9 mouse cellular contexts compared by ENCODE assay signal in the genomic region with DNA sequence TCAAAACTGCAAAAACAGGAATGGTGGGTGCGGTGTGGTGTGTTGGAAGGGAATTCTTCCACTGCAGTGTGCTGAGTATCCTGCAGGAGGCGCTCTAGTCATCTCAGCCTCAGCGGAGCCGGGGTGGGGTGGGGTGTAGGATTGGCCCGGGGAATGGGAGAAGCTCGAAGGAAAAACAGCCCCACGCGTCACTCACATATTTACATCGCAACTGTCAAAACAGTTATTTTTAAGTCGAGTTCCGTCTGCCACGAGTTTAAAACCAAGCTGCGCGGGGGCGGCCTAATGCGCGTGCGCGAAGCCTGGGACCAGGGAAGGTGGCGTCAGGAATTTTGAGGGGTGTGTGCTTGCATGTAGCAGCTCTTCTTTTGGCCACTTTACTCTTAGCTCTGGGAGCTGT. TPM values are rescaled to one million over a fixed set of nuclear protein-coding genes. Genes with fewer than 3 reads are reported as not detected.
DNase-seq lines count a peak whose midpoint lies in the region; ATAC-seq and TF ChIP-seq lines count a peak whose summit lies in the region.
"Had no signal": no experiment of that assay in that cellular context is flagged by ENCODE, and none has a peak within 500 bp of the region (broad histone marks: within the 10 kb centered on the region; RNA-seq: fewer than 3 reads in every experiment).

No protein-coding gene starts in this region.

- no peak for DNase-seq in Patski (ENCODE audit: low read depth, low spot score)
- peak; percentile 42 to 62 for DNase-seq in cerebellum, adult 2 months
- DNase-seq in forelimb bud, embryonic 11.5 days (ENCODE audit: low read depth, low spot score): peak; percentile 49
- peak; percentile 84 to 87 for DNase-seq in layer of hippocampus, postnatal 10 days (ENCODE audit: low spot score in 2 of 2)
- peak; percentile 76 for DNase-seq in lung, embryonic 14.5 days
- peak; percentile 69 for DNase-seq in retina, postnatal 1 day

- no peak overlapping the region for H3K27ac ChIP-seq in cerebellum, adult 2 months (ENCODE audit: insufficient read depth, low read length)
- H3K27ac ChIP-seq in hindbrain, embryonic 12.5 days: peak overlapping the region; percentile 79; the same call in 1 of the 2 replicates
- H3K27ac ChIP-seq in lung, embryonic 14.5 days (ENCODE audit: low read depth): no peak overlapping the region
- H3K27ac ChIP-seq: macrophage had no signal

- H3K9ac ChIP-seq in hindbrain, embryonic 12.5 days: no peak overlapping the region
- H3K9ac ChIP-seq in lung, embryonic 14.5 days: no peak overlapping the region

- H3K4me2 ChIP-seq in hindbrain, embryonic 12.5 days (replicated peaks): peak overlapping the region; percentile 42
- H3K4me2 ChIP-seq in lung, embryonic 14.5 days: peak overlapping the region; percentile 57

- CTCF ChIA-PET in Patski (lab: Charles Lee): interaction anchor here (0.8 to 4.5 kb wide), 4 partner anchors 14 to 94 kb away, joined by 4 to 32 read pairs (median 14); no protein-coding TSS in a partner anchor

- H3K36me3 ChIP-seq in hindbrain, embryonic 12.5 days: no peaks in the 10 kb centered on the region
- H3K36me3 ChIP-seq in lung, embryonic 14.5 days (ENCODE audit: insufficient read depth): no peaks in the 10 kb centered on the region

- POLR2A ChIA-PET in Patski (lab: Charles Lee): no interaction called here

- H3K9me3 ChIP-seq in hindbrain, embryonic 12.5 days (replicated peaks): no peaks in the 10 kb centered on the region
- H3K9me3 ChIP-seq in lung, embryonic 14.5 days (ENCODE audit: low read depth, low read length): no peaks in the 10 kb centered on the region

- 17% methylated on average over 20 of the region's 20 CpGs for WGBS in cerebellum, adult 2 months
- WGBS in hindbrain, embryonic 12.5 days: 4% methylated on average over 20 of the region's 20 CpGs
- WGBS in lung, embryonic 14.5 days: 2% methylated on average over 20 of the region's 20 CpGs

- H3K27me3 ChIP-seq in Patski: no peaks in the 10 kb centered on the region
- no peaks in the 10 kb centered on the region for H3K27me3 ChIP-seq in cerebellum, adult 2 months (ENCODE audit: control insufficient read depth, insufficient read depth, low read length)
- H3K27me3 ChIP-seq in hindbrain, embryonic 12.5 days: no peaks in the 10 kb centered on the region; the same call in none of the 2 replicates
- no peaks in the 10 kb centered on the region for H3K27me3 ChIP-seq in lung, embryonic 14.5 days (ENCODE audit: insufficient read depth, low read length)

- H3K4me3 ChIP-seq in cerebellum, adult 2 months (replicated peaks; ENCODE audit: insufficient read depth, low read depth, low read length): peak overlapping the region; percentile 35
- peak overlapping the region; percentile 21 for H3K4me3 ChIP-seq in hindbrain, embryonic 12.5 days
- H3K4me3 ChIP-seq in lung, embryonic 14.5 days (ENCODE audit: low read depth, low read length): peak overlapping the region; percentile 26

- no peak for ATAC-seq in Patski
- 0 out of 2 replicates have a peak, but pooled peaks have one; percentile 15 for ATAC-seq in hindbrain, embryonic 12.5 days (ENCODE audit: low FRiP score)
- ATAC-seq in lung, embryonic 14.5 days (ENCODE audit: insufficient read depth): peak; percentile 60
- ATAC-seq in activated CD4-positive, CD25-positive, alpha-beta regulatory T cell, adult 4 months: no peak

- TF ChIP-seq CTCF in Patski (IDR thresholded peaks at IDR 0.05): peak; percentile 67
- peak; percentile 72 for TF ChIP-seq CTCF in cerebellum, adult 2 months (IDR thresholded peaks at IDR 0.05; ENCODE audit: borderline replicate concordance, insufficient read depth, low read depth, low read length)
- TF ChIP-seq CTCF in lung, embryonic 14.5 days (IDR thresholded peaks at IDR 0.05; ENCODE audit: low read depth): peak; percentile 81

- TF ChIP-seq POLR2A in cerebellum, adult 2 months (IDR thresholded peaks at IDR 0.05; ENCODE audit: borderline replicate concordance, insufficient read depth, low read length): no peak

- in situ Hi-C loops in Patski (cut with MboI; ENCODE audit: low pct_unique_long_range_greater_than_20kb): no loop called here

- peaks cover 34% of the 10 kb centered on the region for H3K4me1 ChIP-seq in cerebellum, adult 2 months (ENCODE audit: control insufficient read depth, insufficient read depth, low read length)
- peaks cover 63% of the 10 kb centered on the region for H3K4me1 ChIP-seq in hindbrain, embryonic 12.5 days
- peaks cover 7% of the 10 kb centered on the region; the same call in 1 of the 2 replicates for H3K4me1 ChIP-seq in lung, embryonic 14.5 days (ENCODE audit: insufficient read depth)

RNA-seq across cellular contexts. Expression of gene Gm10188, which starts 17.3 kb away (rescaled TPM):
- 0.22 TPM for polyA plus RNA-seq in Patski (2021)
- not detected in 2 replicates for polyA plus RNA-seq in cerebellum, adult 2 months (2012; rRNA removed)
- polyA plus RNA-seq in hindbrain, embryonic 12.5 days (2016; fragmentation: Nextera tagmentation; extraction: Ambion mirVana): 0.49 TPM in 1 of 2 replicates, not detected in the other
- total RNA-seq in layer of hippocampus, postnatal 10 days (2021): not detected
- not detected in 2 replicates for polyA plus RNA-seq in lung, embryonic 14.5 days (2014; fragmentation: Nextera tagmentation; extraction: Ambion mirVana)
- not detected for polyA plus RNA-seq in activated CD4-positive, CD25-positive, alpha-beta regulatory T cell, adult 4 months (2017; shearing (Covaris generic))
- polyA plus RNA-seq: macrophage had no signal

RNA-seq across cellular contexts. Expression of gene AC124108.1, which starts 21.0 kb away (rescaled TPM):
- polyA plus RNA-seq in Patski (2021): 3.4 TPM
- 3.2 and 3.6 TPM in 2 replicates for polyA plus RNA-seq in cerebellum, adult 2 months (2012; rRNA removed)
- polyA plus RNA-seq in hindbrain, embryonic 12.5 days (2016; fragmentation: Nextera tagmentation; extraction: Ambion mirVana): 3.6 and 4.1 TPM in 2 replicates
- total RNA-seq in layer of hippocampus, postnatal 10 days (2021): 1 to 10 TPM; 1.7 TPM
- 0.78 and 1.0 TPM in 2 replicates for polyA plus RNA-seq in lung, embryonic 14.5 days (2014; fragmentation: Nextera tagmentation; extraction: Ambion mirVana)
- polyA plus RNA-seq in activated CD4-positive, CD25-positive, alpha-beta regulatory T cell, adult 4 months (2017; shearing (Covaris generic)): not detected
- polyA plus RNA-seq: macrophage had no signal

RNA-seq across cellular contexts. Expression of gene Lemd1, which starts 21.0 kb away (rescaled TPM):
- polyA plus RNA-seq in Patski (2021): 12.0 TPM
- 7.1 and 7.6 TPM in 2 replicates for polyA plus RNA-seq in cerebellum, adult 2 months (2012; rRNA removed)
- 10.8 and 12.7 TPM in 2 replicates for polyA plus RNA-seq in hindbrain, embryonic 12.5 days (2016; fragmentation: Nextera tagmentation; extraction: Ambion mirVana)
- 1 to 10 TPM; 4.9 TPM for total RNA-seq in layer of hippocampus, postnatal 10 days (2021)
- 1.9 and 3.1 TPM in 2 replicates for polyA plus RNA-seq in lung, embryonic 14.5 days (2014; fragmentation: Nextera tagmentation; extraction: Ambion mirVana)
- polyA plus RNA-seq in activated CD4-positive, CD25-positive, alpha-beta regulatory T cell, adult 4 months (2017; shearing (Covaris generic)): not detected
- polyA plus RNA-seq: macrophage had no signal

Comparison
In these comparisons a context has a peak if more than half of its experiments do, and no peak if none do; other contexts are left out.
1. ATAC-seq: peak in hindbrain, embryonic 12.5 days (single experiment) and lung, embryonic 14.5 days (single experiment); none in Patski (single experiment) and activated CD4-positive, CD25-positive, alpha-beta regulatory T cell, adult 4 months (single experiment).
2. Peak in every context shown above with its lines, with median percentiles within 50 percentile points of each other: CTCF ChIP-seq and H3K4me3 ChIP-seq.